Mouse (Mus musculus) liver, adult 2 months (tissue): ENCODE measurements around the gene Pitx2. TPM values are rescaled to one million over a fixed set of nuclear protein-coding genes. Genes with fewer than 3 reads are reported as not detected.

Source experiments
- DNase-seq: peaks from one replicate; pipeline ENCODE4 v3.0.0-alpha.2; 2011; ENCODE audit warnings: low read depth, low spot score; ENCODE audit errors: extremely low read depth
- H3K27ac ChIP-seq: fragments of 200-500 bp; replicated peaks from 2 replicates; pipeline ENCODE4 v1.5.1; 2012; ENCODE audit warnings: low read depth, mild to moderate bottlenecking, control low read depth, inconsistent platforms, low read length; ENCODE audit not compliant: insufficient read depth
- H3K27me3 ChIP-seq: fragments of 200-500 bp; 2 replicates; pipeline ENCODE4 v1.6.1; 2012; ENCODE audit warnings: mild to moderate bottlenecking, moderate library complexity, low read length, inconsistent platforms; ENCODE audit not compliant: control insufficient read depth, insufficient read depth
- H3K36me3 ChIP-seq: fragments of 200-500 bp; 2 replicates; pipeline ENCODE4 v1.6.1; 2012; ENCODE audit warnings: low read length, inconsistent platforms; ENCODE audit not compliant: control insufficient read depth, insufficient read depth
- H3K4me1 ChIP-seq: fragments of 200-500 bp; 2 replicates; pipeline ENCODE4 v1.6.1; 2011; ENCODE audit warnings: low read length; ENCODE audit not compliant: control insufficient read depth, insufficient read depth
- H3K4me3 ChIP-seq: fragments of 200-500 bp; 2 replicates; pipeline ENCODE4 v1.5.1; 2011; ENCODE audit warnings: low read depth, mild to moderate bottlenecking, control low read depth, low read length, moderate library complexity; ENCODE audit not compliant: insufficient read depth
- H3K79me2 ChIP-seq: fragments of 200-500 bp; 2 replicates; pipeline ENCODE4 v1.6.1; 2012; ENCODE audit warnings: inconsistent platforms, mild to moderate bottlenecking, low read length, moderate library complexity; ENCODE audit not compliant: control insufficient read depth, insufficient read depth
- H3K9ac ChIP-seq: fragments of 200-500 bp; 2 replicates; pipeline ENCODE4 v1.6.1; 2012; ENCODE audit warnings: low read depth, mild to moderate bottlenecking, control low read depth, inconsistent platforms, low read length
- CTCF ChIP-seq: fragments of 200-500 bp; IDR thresholded peaks from 2 replicates; pipeline ENCODE4 v1.5.1; 2011; ENCODE audit warnings: low read depth, low read length, control low read depth
- POLR2A ChIP-seq: fragments of 200-500 bp; IDR thresholded peaks from 2 replicates; pipeline ENCODE4 v1.6.1; 2011; ENCODE audit warnings: low read length, control low read depth; ENCODE audit not compliant: insufficient read depth; ENCODE audit errors: extremely low read depth
- WGBS: fragments of 180-500 bp; shearing (Covaris S2); methylation state at CpG from one replicate; pipeline ENCODE4 v1.1.7; 2018; 5-methylcytosine and 5-hydroxymethylcytosine counted together
- polyA plus RNA-seq: library from polyadenylated mRNA; depleted of rRNA; stranded (reverse); fragments of >200 nt; gene quantifications from 2 replicates; pipeline ENCODE4 v1.2.3, GENCODE M21; 2012
- total RNA-seq: library from RNA; depleted of rRNA; stranded (reverse); fragments of >200 nt; gene quantifications from 2 replicates; pipeline ENCODE4 v1.2.3, GENCODE M21; 2014

Pitx2 gene
- total and polyA plus RNA-seq, 2 experiments = 0.18 TPM; not detected in 1

- peaks cover 7% of the 10 kb centered on the region; the same call in 1 of the 2 replicates for H3K4me1 ChIP-seq
- peak overlapping the region; percentile 52 for H3K4me3 ChIP-seq
- H3K79me2 ChIP-seq = no peaks in the 10 kb centered on the region
- peaks cover 46% of the 10 kb centered on the region for H3K27me3 ChIP-seq
- H3K9ac ChIP-seq = peak overlapping the region; percentile 31
- DNase-seq = no peak
- WGBS = 1% methylated on average over 34 of the region's 34 CpGs
- H3K27ac ChIP-seq = no peak overlapping the region
- TF ChIP-seq POLR2A (no peak), CTCF (no peak)
- no peaks in the 10 kb centered on the region for H3K36me3 ChIP-seq
Observed at GRCm38 (mm10) chr3:129214146-129214665, 14.5 kb downstream of the Pitx2 start.

- Histone ChIP-seq H3K36me3 (no peaks in the 10 kb centered on the region), H3K79me2 (no peaks in the 10 kb centered on the region), H3K4me3 (peak overlapping the region; percentile 52; the same call in 1 of the 2 replicates), H3K27ac (no peak overlapping the region), H3K4me1 (peaks cover 7% of the 10 kb centered on the region; the same call in 1 of the 2 replicates), H3K27me3 (peaks cover 44% of the 10 kb centered on the region), H3K9ac (no peak overlapping the region)
- TF ChIP-seq CTCF (no peak), POLR2A (no peak)
- 3% methylated on average over 31 of the region's 31 CpGs for WGBS
- no peak for DNase-seq
Observed at GRCm38 (mm10) chr3:129214666-129215161, 15.0 kb downstream of the Pitx2 start.

- WGBS = 4% methylated on average over 26 of the region's 26 CpGs
- H3K79me2 ChIP-seq = no peaks in the 10 kb centered on the region
- peaks cover 7% of the 10 kb centered on the region; the same call in 1 of the 2 replicates for H3K4me1 ChIP-seq
- H3K9ac ChIP-seq = no peak overlapping the region
- H3K27ac ChIP-seq = no peak overlapping the region
- peaks cover 46% of the 10 kb centered on the region for H3K27me3 ChIP-seq
- TF ChIP-seq POLR2A (no peak), CTCF (no peak)
- no peaks in the 10 kb centered on the region for H3K36me3 ChIP-seq
- no peak overlapping the region for H3K4me3 ChIP-seq
- no peak for DNase-seq
Observed at GRCm38 (mm10) chr3:129215241-129215750, 15.6 kb downstream of the Pitx2 start.

- Histone ChIP-seq H3K4me1 (peaks cover 7% of the 10 kb centered on the region; the same call in 1 of the 2 replicates), H3K79me2 (no peaks in the 10 kb centered on the region), H3K36me3 (no peaks in the 10 kb centered on the region), H3K4me3 (no peak overlapping the region), H3K27ac (no peak overlapping the region), H3K9ac (no peak overlapping the region), H3K27me3 (peaks cover 47% of the 10 kb centered on the region)
- 4% methylated on average over 35 of the region's 35 CpGs for WGBS
- no peak for DNase-seq
- TF ChIP-seq POLR2A = no peak
Observed at GRCm38 (mm10) chr3:129215751-129216331, 16.2 kb downstream of the Pitx2 start.

- H3K27ac ChIP-seq = no peak overlapping the region
- no peak for DNase-seq
- H3K79me2 ChIP-seq = no peaks in the 10 kb centered on the region
- 5% methylated on average over 9 of the region's 9 CpGs for WGBS
- peaks cover 51% of the 10 kb centered on the region for H3K27me3 ChIP-seq
- H3K4me3 ChIP-seq = no peak overlapping the region
- H3K9ac ChIP-seq = no peak overlapping the region
- no peaks in the 10 kb centered on the region for H3K36me3 ChIP-seq
- TF ChIP-seq CTCF = no peak
- TF ChIP-seq POLR2A = no peak
- peaks cover 7% of the 10 kb centered on the region; the same call in 1 of the 2 replicates for H3K4me1 ChIP-seq
Observed at GRCm38 (mm10) chr3:129216491-129216890, 16.8 kb downstream of the Pitx2 start.
